In genomic region chr12:106871481-106871880, GRCm38 (mm10) we compare ENCODE assay signal across 23 mouse cellular contexts.
DNase-seq lines count a peak whose midpoint lies in the region; ATAC-seq lines count a peak whose summit lies in the region.
"Had no signal": no experiment of that assay in that cellular context is flagged by ENCODE, and none has a peak within 500 bp of the region (broad histone marks: within the 10 kb centered on the region; RNA-seq: fewer than 3 reads in every experiment).

No protein-coding gene starts in this region.

- ATAC-seq in heart, embryonic 13.5 days (ENCODE audit: extremely low read depth, insufficient number of reproducible peaks, low FRiP score, low TSS enrichment) = no peak
- ATAC-seq in heart, embryonic 11.5 days (replicated peaks; ENCODE audit: insufficient number of reproducible peaks, low FRiP score, low TSS enrichment) = no peak
- ATAC-seq in activated CD4-positive, CD25-positive, alpha-beta regulatory T cell, adult 4 months = peak; percentile 46
- ATAC-seq in midbrain, embryonic 11.5 days (ENCODE audit: low FRiP score) = no peak
- ATAC-seq: forebrain, embryonic 15.5 days; inflammation-experienced regulatory T-cells, adult 6 months; liver, postnatal 0 days had no signal

- peak overlapping the region; percentile 44 for H3K4me2 ChIP-seq in heart, embryonic 13.5 days
- H3K4me2 ChIP-seq in heart, embryonic 11.5 days = no peak overlapping the region
- no peak overlapping the region for H3K4me2 ChIP-seq in midbrain, embryonic 11.5 days
- H3K4me2 ChIP-seq: embryonic facial prominence, embryonic 13.5 days; forebrain, embryonic 15.5 days; hindbrain, embryonic 13.5 days; liver, embryonic 11.5 days had no signal

- no peaks in the 10 kb centered on the region for H3K36me3 ChIP-seq in heart, embryonic 13.5 days
- H3K36me3 ChIP-seq in heart, embryonic 10.5 days = no peaks in the 10 kb centered on the region
- H3K36me3 ChIP-seq in heart, embryonic 11.5 days (ENCODE audit: control insufficient read depth, insufficient read depth, low read length) = no peaks in the 10 kb centered on the region
- H3K36me3 ChIP-seq in midbrain, embryonic 11.5 days (ENCODE audit: control insufficient read depth, insufficient read depth, low read length) = no peaks in the 10 kb centered on the region
- H3K36me3 ChIP-seq: embryonic facial prominence, embryonic 13.5 days; forebrain, embryonic 15.5 days; hindbrain, embryonic 13.5 days had no signal

- no peak overlapping the region for H3K4me3 ChIP-seq in heart, embryonic 13.5 days
- no peak overlapping the region for H3K4me3 ChIP-seq in heart, embryonic 10.5 days
- H3K4me3 ChIP-seq in heart, embryonic 11.5 days (ENCODE audit: low read depth, low read length) = no peak overlapping the region
- H3K4me3 ChIP-seq in midbrain, embryonic 11.5 days (ENCODE audit: low read depth, low read length) = no peak overlapping the region
- H3K4me3 ChIP-seq: embryonic facial prominence, embryonic 13.5 days; forebrain, embryonic 15.5 days; hindbrain, embryonic 13.5 days had no signal

- H3K27ac ChIP-seq in heart, embryonic 13.5 days (replicated peaks) = no peak overlapping the region
- H3K27ac ChIP-seq in heart, embryonic 10.5 days = no peak overlapping the region
- no peak overlapping the region for H3K27ac ChIP-seq in heart, embryonic 11.5 days (ENCODE audit: low read depth, low read length)
- H3K27ac ChIP-seq in midbrain, embryonic 11.5 days (ENCODE audit: low read depth, low read length) = no peak overlapping the region
- H3K27ac ChIP-seq: embryonic facial prominence, embryonic 13.5 days; forebrain, embryonic 15.5 days; hindbrain, embryonic 13.5 days; kidney, postnatal 0 days had no signal

- no peaks in the 10 kb centered on the region for H3K9me3 ChIP-seq in heart, embryonic 13.5 days
- H3K9me3 ChIP-seq in heart, embryonic 10.5 days = no peaks in the 10 kb centered on the region
- H3K9me3 ChIP-seq in heart, embryonic 11.5 days (replicated peaks; ENCODE audit: control insufficient read depth, low read length) = no peaks in the 10 kb centered on the region
- no peaks in the 10 kb centered on the region for H3K9me3 ChIP-seq in midbrain, embryonic 11.5 days (ENCODE audit: control insufficient read depth, low read length)
- H3K9me3 ChIP-seq: embryonic facial prominence, embryonic 13.5 days; forebrain, embryonic 15.5 days; hindbrain, embryonic 13.5 days had no signal

- H3K4me1 ChIP-seq in heart, embryonic 13.5 days = peaks cover 8% of the 10 kb centered on the region
- H3K4me1 ChIP-seq in heart, embryonic 10.5 days = peaks cover 5% of the 10 kb centered on the region; the same call in 1 of the 2 replicates
- H3K4me1 ChIP-seq in heart, embryonic 11.5 days (ENCODE audit: control insufficient read depth, insufficient read depth, low read length) = peaks cover 2% of the 10 kb centered on the region; the same call in 1 of the 2 replicates
- no peaks in the 10 kb centered on the region for H3K4me1 ChIP-seq in midbrain, embryonic 11.5 days (ENCODE audit: control insufficient read depth, insufficient read depth, low read length)
- H3K4me1 ChIP-seq: forebrain, embryonic 15.5 days; hindbrain, embryonic 13.5 days had no signal

- H3K27me3 ChIP-seq in heart, embryonic 13.5 days (replicated peaks) = no peaks in the 10 kb centered on the region
- H3K27me3 ChIP-seq in heart, embryonic 10.5 days (ENCODE audit: insufficient read depth, poor library complexity, severe bottlenecking) = no peaks in the 10 kb centered on the region
- H3K27me3 ChIP-seq in heart, embryonic 11.5 days (ENCODE audit: control insufficient read depth, insufficient read depth, low read length) = no peaks in the 10 kb centered on the region
- H3K27me3 ChIP-seq in midbrain, embryonic 11.5 days (ENCODE audit: control insufficient read depth, insufficient read depth, low read length) = no peaks in the 10 kb centered on the region
- H3K27me3 ChIP-seq: embryonic facial prominence, embryonic 13.5 days; forebrain, embryonic 15.5 days; hindbrain, embryonic 13.5 days had no signal

- 21% methylated on average over 11 of the region's 11 CpGs for WGBS in heart, embryonic 13.5 days
- WGBS in heart, embryonic 10.5 days = 50% methylated on average over 11 of the region's 11 CpGs
- WGBS in heart, embryonic 11.5 days (ENCODE audit: insufficient replicate concordance) = 41% methylated on average over 11 of the region's 11 CpGs
- 90% methylated on average over 11 of the region's 11 CpGs for WGBS in midbrain, embryonic 11.5 days

- no peak for DNase-seq in heart, embryonic 10.5 days (ENCODE audit: low spot score)
- peak; percentile 14 for DNase-seq in heart, postnatal 4 days
- DNase-seq in CD4-positive, CD25-positive, alpha-beta regulatory T cell, adult 2 months (ENCODE audit: low read depth, low spot score) = peak; percentile 48
- no peak for DNase-seq in right cerebral cortex, postnatal 4 days
- DNase-seq in midbrain, embryonic 11.5 days (ENCODE audit: low spot score, missing footprints) = no peak
- DNase-seq: adrenal gland, postnatal 25 days; cerebellum, adult 9-10 months; gastrocnemius, postnatal 14 days; left cerebral cortex, postnatal 4 days; liver, postnatal 0 days; lung, postnatal 10 days; midbrain, embryonic 14.5 days; right cerebral cortex, postnatal 25 days; thymus, postnatal 14 days had no signal

- no peak overlapping the region for H3K9ac ChIP-seq in heart, embryonic 13.5 days
- no peak overlapping the region for H3K9ac ChIP-seq in heart, embryonic 11.5 days (ENCODE audit: low read depth, low read length)
- H3K9ac ChIP-seq in midbrain, embryonic 11.5 days (ENCODE audit: low read length) = no peak overlapping the region
- H3K9ac ChIP-seq: embryonic facial prominence, embryonic 13.5 days; forebrain, embryonic 15.5 days; hindbrain, embryonic 13.5 days; liver, postnatal 0 days had no signal

Comparison
In these comparisons a context has a peak if more than half of its experiments do, and no peak if none do; other contexts are left out.
1. DNase-seq: peak in heart, postnatal 4 days (single experiment) and CD4-positive, CD25-positive, alpha-beta regulatory T cell, adult 2 months (single experiment); none in heart, embryonic 10.5 days (single experiment), right cerebral cortex, postnatal 4 days (single experiment) and midbrain, embryonic 11.5 days (single experiment).